Mouse (Mus musculus) kidney, adult 9 months (tissue): ENCODE data around the gene Gm28042.
A peak's percentile ranks its signal among the peaks of the same experiment; 100 is the strongest.

Experiments used
- DNase-seq: peaks from one replicate; pipeline ENCODE4 v3.0.0; 2022

Gm28042 gene

DNA sequence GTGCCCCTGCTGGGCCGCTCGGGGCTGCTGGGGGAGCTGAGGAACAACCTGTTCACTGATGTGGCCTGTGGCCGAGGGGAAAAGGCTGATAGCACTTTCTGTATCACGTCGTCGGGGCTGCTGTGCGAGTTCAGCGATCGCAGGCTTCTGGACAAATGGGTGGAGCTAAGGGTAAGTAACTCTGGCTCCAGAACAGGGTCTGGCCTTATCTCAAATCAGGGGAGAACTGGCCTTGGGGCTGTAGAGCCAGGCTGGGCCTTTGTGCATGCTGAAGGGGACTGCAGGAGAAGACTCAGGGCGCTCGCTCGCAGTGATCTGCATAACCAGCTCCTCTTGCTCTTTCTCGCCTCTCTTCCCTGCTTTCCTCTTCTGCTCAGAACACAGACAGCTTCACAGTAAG is 14.4 kb upstream of the Gm28042 start:
- no peak for DNase-seq

DNA sequence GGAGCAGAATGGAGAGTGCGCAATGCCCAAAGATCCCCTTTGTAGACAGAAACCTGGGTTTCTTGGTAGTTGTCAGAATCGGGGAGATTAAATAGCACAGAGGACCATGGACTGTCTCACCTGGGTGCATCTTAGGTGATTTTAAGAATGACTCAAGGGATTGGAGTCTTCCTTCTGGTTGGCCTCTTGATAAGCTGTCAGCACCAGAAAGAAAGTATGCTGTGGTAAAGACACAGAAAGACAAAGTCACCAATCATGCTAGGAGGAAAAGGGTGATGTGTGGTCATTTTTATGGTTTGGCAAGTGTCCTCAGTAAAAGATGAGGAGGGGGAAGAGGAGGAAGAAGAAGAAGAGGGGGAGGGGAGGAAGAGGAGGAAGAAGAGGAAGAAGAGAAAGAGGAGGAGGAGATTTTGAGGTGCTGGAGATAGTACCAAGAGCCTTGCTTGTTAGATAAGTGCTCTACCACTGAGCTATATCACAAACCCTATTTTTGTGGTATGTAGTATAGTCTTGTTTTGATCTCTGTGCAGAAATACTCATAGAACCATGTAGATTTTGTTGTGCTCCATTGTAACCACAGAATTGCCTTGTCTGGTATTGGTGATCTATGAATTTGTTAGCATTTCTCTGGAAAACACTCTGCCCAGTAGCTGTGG is 13.3 kb upstream of the Gm28042 start:
- DNase-seq, result no peak

DNA sequence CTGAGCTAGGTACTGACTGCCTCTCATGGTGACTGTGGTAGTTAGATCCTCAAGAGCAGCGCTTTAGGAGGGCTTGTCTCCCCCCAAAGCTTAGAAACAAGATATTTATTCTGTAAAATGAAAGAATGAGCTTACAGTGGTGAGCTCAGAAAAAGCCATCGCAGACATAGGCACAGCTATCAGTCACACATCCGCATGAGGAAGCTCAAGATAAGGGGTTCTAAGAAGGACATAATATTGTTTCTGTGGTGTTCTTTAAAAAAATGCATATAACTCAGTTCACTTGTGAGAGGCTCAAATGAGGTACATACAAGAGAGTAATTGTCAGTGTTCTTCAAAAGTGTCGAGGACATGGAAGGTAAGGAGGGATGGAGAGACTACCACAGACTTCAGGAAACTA is 11.4 kb upstream of the Gm28042 start:
- no peak for DNase-seq

DNA sequence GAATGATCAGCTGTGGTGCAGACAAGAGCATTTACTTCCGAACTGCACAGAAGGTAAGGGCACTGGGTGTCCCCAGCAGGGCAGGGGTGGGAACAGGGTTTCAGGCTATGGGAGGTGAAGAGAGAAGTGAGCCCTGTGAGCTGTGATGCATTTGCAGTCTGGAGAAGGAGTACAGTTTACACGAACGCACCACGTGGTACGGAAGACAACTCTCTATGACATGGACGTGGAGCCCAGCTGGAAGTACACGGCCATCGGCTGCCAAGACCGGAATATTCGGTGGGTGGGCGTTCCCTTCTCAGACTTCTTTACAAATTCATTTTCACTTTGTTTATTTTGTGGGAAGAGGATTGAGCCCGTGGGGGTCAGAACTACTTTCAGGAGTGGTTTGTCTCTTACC is 9.7 kb upstream of the Gm28042 start:
- no peak for DNase-seq

DNA sequence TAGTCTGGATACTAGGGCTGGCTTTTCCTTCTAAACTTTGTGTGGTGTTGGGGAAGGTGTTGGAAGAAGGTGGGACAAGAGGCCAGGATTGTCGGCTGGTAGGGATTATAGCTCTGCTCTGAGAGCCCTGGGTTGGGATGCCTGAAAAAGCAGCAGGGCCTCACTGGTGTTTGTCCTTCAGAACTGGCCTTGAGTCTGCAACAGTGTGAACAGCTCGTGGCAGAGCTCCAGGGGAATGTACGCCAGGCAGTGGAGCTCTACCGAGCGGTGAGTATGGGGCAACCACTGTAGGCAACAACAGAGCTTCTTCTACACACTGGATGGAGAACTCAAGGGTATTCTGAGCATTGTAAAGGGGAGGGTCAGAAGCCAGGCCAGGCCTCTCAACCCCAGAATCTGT is 3.0 kb upstream of the Gm28042 start:
- DNase-seq, result peak; percentile 16

DNA sequence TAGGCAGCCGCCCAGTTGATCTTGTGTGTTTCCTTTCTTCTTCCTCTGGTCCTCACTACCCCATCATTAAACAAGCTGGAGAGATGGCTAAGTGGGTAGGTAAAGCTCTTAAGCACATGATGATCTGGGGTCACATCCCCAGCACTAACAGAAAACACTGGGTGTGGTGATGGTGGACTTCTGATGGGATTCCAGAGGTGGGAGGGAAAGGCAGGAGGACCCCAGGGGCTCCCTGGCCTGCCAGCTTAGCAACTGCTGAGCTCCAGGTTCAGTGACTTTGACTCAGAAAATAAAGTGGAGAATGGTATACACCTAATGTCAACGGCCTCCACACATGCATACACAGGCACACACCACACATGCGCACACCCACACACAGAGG is 648 bp downstream of the Gm28042 start:
- no peak for DNase-seq

DNA sequence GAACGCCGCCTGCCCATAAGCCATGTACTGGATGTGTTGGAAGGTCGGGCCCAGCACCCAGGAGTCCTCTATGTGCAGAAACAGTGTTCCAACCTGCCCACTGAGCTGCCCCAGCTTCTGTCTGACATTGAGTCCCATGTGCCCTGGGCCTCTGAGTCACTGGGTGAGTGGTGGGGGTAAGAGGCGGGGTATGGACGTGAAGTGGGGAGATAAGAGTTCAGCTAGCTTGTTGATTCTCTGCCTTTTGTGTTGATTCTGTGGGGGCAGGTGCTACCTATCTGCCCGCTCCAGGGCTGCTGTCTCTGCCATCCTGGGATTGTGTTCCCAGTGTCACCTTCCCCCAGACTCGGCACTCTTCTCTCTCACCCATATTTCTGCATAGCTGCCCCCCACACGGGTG is 3.1 kb downstream of the Gm28042 start:
- DNase-seq, result no peak

DNA sequence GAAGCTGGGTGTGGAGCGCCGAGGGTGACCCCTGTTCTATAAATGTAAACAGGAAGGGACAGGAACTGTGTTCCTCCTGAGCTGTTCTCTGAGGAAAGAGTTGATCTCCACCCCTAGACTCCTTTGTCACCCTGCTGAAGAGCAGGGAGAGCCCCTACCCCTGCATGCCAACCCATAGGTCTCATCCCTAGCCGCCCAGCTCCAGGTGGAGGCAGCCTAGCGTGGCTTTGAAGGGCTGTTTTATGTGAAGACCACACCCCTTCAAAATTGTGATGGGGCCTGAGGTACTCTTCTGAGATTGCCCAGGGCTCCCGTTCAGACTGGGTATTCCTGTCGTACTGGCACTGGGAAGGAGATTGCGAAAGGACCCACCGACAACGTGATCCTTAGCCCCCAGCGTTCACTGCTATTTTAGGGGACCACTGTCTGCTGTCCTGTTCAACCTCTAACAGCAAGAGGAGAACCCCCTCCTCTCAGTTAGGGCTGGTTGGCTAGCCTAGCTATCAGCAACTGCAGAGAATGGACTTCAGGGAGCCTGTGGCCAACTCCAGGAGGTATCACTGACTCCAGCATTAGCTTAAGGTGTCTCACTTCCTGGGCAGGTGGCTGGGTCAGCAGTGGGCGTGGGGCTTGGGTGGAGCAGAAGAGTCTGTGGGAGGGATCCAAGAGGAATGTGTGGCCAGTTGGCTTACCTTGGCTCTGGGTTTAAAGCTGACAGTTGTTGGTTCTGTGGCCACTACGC is 5.6 kb downstream of the Gm28042 start, which contains the start of gene Pla2g4b:
Pla2g4b (plus strand) TSS at position 692 of the 742 bp plus-strand sequence.
- no peak for DNase-seq

DNA sequence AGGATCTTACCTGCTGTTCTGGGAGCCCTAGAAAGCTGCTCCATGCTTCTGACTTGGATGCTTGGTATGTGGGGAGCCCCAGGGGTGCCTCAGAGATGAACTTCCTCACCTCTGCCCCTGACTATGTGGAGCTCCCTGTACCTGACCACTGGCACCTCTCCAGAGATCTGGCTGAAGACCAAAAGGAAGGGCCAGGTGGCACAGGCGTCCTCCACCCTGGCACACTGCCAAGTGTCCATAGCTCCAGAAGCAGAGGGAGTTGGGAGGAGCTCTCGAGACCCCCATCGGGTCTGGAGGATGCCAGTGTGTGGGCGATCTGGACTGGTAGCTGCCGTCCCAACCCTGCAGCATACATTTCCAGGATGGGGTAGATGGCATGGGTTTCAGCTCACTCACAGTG is 6.4 kb downstream of the Gm28042 start:
- DNase-seq, result no peak

DNA sequence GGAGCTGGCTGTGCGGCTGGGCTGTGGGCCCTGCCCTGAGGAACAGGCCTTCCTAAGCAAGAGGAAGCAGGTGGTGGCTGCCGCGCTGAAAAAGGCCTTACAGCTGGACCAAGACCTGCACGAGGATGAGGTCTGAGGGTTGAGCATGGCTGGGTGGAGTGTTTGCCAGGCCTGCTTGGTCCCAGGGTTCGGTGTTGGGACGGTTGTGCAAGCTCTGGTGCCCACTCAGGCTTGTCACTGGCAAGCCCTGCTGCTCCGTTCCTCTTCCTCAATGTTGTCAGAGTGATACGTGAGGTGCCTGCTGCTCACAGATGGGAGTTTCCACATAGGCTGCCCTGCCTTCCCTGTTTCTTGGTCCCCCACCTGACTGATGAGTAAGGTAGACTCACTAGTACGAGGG is 10.5 kb downstream of the Gm28042 start:
- DNase-seq, result no peak

DNA sequence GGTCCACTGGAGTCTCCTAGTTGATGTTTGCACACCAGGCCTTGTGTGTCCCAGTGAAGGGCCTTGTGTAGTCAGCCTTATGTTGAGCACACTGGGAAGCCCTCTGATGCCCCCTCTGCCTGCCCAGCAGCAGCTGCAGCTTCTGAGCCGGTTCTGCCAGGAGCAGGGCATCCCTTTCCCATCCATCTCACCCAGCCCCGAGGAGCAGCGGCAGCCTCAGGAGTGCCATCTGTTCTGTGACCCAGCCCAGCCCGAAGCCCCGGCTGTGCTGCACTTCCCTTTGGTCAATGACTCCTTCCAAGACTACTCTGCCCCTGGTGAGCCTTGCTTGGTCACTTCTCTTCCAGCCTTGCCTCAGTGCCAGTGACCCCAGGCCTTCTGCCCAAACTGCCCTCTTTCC is 13.7 kb downstream of the Gm28042 start:
- no peak for DNase-seq

DNA sequence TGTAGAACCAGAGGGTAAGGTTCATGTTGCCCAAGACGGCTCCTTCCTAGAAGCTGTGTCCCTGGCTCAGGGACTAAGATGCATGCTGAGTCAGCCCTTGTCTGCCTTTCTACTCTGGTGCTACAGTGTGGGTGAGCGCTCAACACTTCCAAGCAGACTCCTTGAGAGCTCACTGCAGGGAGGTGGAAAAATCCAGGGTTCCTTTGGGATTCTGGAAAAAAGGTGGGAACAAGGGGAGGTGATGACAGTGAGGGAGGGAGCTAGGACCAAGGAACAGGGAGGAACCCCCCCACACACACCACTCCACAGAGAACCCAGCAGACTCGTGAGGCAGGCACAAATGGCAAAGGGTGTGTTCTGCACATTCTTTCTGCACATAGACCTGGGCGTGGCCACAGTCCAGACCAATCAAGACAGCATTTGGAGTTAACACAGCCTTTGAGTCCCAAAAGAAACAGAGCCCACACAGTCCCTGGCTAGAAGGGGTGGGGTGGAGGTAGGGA is 16.9 kb downstream of the Gm28042 start:
- DNase-seq, result no peak

DNA sequence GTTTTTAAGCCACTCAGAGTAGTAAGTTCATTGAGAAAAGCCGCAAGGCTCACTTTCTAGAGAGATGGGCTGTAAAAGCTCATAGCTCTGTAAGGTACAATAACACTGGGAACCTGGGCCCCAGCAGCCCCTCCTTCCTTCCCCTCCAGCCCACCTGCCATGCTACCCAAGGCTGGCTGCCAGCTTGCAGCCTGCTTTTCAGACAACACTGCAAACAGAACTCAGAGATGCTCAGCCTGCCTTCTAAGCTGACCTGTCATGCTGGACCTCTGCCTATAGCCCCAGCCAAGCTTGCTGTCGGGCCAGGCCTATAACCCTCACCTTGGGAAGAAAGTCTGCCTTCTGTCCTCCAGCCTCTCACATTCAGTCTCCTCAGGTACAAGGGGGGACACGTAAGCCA is 17.4 kb downstream of the Gm28042 start:
- no peak for DNase-seq

DNA sequence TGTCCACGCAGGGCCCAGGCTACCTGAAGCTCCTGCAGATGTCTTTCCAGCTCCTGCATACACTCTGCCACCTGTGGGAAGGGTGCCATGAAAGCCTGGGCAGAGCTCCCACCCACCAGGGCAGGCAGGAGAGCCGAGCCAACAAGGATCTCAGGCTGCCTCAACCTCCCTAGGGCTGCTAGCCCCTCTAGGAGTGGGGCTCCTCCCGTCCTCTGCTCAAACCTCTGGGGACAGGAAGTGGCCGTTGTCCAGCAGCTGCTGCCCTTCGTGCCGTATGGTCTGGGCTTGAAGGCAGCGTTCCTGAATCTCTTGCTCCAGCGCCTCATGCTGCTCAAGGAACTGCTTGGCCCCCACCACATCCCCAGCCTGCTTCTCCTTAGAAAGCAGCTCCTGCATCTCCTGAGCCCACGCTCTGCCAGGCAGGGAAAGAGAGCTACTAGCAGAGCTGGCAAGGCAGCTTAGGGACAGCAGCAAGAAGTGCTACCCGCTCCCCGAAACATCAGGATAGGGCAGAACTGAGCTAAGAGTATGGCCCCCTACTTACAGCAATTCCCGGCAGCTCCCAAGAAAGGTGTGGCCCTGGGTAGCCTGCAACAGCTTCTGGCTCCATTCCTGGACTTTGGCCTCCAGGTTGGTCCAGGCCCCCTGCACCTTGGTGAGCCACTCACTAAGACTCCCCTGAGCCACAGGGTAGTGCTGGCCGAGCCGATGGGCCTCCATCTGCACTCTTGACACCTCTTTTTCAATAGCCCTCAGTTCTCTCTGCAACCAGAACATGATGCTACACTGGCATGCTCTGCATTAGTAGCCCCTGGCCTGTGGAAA is 19.4 kb downstream of the Gm28042 start:
- no peak for DNase-seq

DNA sequence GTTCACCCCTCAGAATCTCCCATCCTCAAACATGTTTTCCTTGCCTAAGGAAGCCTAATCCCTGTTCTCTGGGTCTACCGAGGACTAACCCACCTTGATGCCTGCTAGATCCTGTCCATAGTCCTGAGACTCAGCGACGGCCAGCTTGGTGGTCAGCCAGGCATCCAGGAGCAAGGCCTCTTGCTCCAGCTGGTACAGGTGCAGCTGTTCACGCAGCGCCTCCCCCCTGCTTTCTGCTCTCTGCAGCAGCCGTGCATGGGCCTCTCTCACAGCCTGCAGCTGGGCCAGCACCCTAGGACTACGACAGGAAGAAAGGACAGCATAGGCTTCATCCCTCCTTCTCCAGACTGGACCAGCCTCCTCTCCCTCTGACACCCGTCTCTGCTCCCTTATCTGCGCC is 20.9 kb downstream of the Gm28042 start:
- no peak for DNase-seq

DNA sequence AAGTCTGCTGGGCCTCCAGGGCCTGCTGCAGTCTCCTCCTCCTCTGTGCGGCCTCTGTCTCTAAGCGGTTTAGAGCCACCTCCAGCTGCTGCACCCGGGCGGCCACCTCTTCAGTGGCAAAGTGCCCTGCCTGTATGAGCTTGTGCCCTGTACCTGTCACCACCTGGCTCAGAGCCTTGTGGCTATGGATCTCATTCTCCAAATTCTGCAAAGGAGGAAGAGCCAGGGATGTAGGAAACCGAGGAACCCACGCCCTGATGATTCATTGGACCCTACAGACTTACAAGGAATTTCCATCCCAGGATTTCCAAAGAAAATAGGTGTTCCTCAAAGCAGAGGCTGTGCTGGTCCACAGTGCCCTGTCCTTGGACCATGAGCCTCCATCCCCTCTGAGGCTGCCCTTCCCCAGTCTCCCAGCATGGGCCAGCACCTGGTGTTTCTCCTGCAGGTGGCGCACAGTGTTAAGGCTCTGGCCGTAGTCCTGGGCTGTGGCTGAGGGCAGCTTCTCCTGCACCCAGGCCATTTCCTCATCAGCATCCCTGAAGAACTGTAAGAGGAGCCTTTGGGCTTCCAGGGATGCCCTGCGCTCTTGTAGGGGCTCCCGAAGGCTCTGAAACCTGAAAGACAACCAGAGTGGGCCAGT is 22.5 kb downstream of the Gm28042 start:
- peak; percentile 50 for DNase-seq

DNA sequence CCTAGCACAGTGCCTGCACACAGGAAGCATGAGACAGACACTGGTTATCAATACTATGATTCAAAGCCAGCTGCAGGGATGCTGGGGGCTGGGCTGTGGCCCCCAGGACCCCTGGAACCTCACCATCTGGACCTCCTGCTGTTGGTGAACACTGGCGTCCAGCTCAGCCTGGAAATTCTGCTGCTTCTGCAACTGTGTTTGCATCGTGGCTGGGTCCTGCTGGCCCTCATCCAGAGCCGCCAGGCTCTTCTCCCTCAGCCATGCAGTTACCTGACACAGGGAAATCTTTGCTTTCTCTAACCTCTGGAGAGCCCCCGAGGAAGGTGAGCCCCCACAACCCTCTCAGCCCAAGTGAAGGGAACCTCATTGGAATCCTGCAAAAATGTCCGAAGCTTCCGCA is 24.1 kb downstream of the Gm28042 start:
- DNase-seq, result no peak

DNA sequence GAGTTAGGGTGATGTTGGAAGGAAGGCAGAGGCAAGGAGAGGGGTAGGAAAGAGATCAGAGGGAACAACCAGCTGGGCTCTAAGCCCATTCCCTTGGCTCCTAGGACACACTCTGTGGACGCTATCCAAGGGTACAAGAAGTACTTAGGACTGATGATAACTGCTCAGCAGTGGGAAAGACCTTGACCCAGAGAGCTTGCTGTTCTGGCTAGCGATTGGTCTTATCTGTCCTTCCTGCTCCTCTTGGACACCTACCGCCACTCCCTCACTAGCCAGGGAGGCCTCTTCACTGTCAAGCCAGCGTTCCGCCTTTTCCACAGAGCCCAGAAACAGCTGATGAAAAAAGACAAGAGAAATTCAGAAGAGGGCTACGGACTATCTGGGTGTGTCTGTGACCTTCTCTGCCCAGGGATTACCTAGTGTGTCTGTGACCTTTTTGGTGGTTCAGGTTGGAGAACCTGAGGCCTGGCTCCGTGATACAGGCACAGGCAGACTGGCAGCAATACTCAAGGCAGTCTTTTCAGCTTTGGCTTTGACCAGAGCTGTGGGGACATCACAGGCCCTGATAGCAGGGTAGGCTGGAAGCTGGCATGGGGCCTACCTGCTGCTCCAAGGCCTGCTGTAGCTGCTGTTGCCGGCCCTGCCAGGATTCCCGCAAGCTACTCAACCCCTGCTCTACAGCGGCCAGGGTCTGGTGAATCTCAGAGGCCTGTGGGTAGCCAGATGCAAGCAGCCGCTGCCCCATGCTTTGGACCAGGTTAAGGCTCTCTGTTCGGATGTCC is 27.7 kb downstream of the Gm28042 start:
- DNase-seq, result no peak

DNA sequence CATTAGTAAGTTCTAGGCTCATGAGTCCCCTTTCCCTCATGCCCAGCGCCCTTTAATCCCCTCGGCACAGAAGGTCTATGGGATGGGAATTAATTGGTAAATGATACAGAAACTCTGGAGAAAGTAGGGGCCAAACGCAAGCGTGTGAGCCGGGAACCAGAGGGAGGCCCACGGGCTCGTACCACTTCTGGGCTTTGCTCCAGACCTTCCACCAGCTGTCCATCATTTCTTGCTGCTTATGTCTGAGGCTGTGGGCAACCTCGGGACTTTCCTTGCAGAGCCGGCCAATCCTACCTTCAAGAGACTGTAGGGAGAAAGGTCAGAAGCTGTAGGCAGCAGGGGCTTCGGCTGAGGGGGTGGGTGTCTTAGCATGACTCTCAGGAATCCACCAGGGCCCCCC is 28.6 kb downstream of the Gm28042 start:
- no peak for DNase-seq

DNA sequence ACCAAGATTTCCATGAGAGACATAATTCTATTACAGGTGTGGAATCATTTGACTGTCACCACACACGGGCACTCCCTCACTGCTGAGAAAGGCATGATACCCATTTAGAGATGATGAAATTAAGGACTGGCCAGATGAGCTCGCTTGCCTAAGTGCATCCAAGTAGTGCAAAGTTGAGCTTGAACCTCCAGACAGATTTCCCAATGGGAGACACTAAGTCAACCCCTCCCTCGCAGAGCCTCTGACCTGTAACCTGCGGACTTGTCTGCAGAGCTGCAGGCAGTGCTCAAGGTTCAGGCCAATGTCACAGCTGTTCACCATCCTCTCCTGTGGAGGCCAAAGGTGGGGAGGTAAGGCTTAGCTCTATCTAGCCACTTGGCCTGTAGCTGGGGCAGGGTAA is 31.5 kb downstream of the Gm28042 start:
- DNase-seq, result no peak

DNA sequence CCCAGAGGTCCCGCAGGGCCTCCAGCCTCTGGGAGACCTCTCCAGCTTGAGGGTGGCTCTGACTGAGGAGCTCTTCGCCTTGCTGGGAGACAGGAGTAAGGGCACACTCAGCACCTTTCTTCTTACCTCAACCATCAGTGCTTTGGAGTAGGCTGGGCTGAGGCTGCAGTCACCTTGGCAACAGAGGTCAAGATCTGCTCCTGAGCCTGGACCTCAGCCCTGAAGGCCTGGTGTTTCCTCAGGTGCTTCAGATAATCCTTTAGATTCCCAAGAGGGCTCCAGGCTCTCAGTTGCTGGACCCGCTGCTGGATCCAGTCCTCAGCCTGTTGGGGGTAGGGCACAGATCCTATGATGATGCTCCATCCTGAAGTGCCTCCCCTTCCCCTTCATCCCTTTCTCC is 32.2 kb downstream of the Gm28042 start:
- DNase-seq, result no peak

DNA sequence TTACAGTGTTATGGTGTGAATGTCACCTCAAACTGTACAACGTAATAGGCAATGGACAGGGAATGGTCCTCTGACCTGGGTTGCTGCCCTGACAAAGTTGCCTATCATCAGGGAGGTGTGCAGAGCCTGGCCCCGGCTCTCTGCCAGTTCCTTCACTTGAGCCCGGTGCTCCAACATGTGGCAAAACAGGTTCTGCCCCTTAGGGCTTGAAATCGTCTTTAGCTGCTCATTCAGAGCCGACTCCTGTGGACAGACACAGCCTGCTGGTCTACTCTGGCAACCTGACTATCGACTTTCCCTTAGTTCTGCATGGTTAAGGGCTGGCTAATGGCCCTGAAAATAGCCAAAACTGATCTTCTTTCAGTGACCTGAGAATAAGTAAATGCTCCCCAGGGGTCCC is 32.9 kb downstream of the Gm28042 start:
- DNase-seq, result peak; percentile 48
